Mouse (Mus musculus): ENCODE measurements around the gene Ism1. TPM values are rescaled to one million over a fixed set of nuclear protein-coding genes. Genes with fewer than 3 reads are reported as not detected.

The Ism1 gene
- polyA plus RNA-seq, 1 experiment from 2014 or later: 7.5 TPM

GRCm38 (mm10) chr2:139714206-139714605 is 36.2 kb downstream of the Ism1 start:
- Histone ChIP-seq H3K4me3 (no peak overlapping the region), H3K36me3 (no peaks in the 10 kb centered on the region), H3K4me2 (no peak overlapping the region), H3K9ac (no peak overlapping the region), H3K27ac (no peak overlapping the region), H3K4me1 (no peaks in the 10 kb centered on the region), H3K27me3 (no peaks in the 10 kb centered on the region), H3K9me3 (no peaks in the 10 kb centered on the region)
- no peak for ATAC-seq (ENCODE audit: insufficient number of reproducible peaks, low FRiP score, low TSS enrichment, low read depth)
- 51% methylated on average over 3 of the region's 3 CpGs for WGBS

- WGBS: 71% methylated on average over 1 of the region's 1 CpGs
- Histone ChIP-seq H3K9ac (no peak overlapping the region), H3K4me2 (no peak overlapping the region), H3K36me3 (no peaks in the 10 kb centered on the region), H3K9me3 (no peaks in the 10 kb centered on the region), H3K4me3 (no peak overlapping the region), H3K27me3 (no peaks in the 10 kb centered on the region), H3K4me1 (no peaks in the 10 kb centered on the region), H3K27ac (no peak overlapping the region)
- ATAC-seq (ENCODE audit: insufficient number of reproducible peaks, low FRiP score, low TSS enrichment, low read depth): no peak
Observed at GRCm38 (mm10) chr2:139717772-139718171, 39.8 kb downstream of the Ism1 start.

- H3K27ac ChIP-seq: no peak overlapping the region
- ATAC-seq (ENCODE audit: insufficient number of reproducible peaks, low FRiP score, low TSS enrichment, low read depth): no peak
- H3K9ac ChIP-seq: no peak overlapping the region
- H3K4me3 ChIP-seq: no peak overlapping the region
- H3K4me1 ChIP-seq: 0 out of 2 replicates have a peak, but pooled peaks cover 2% of the 10 kb centered on the region
- H3K36me3 ChIP-seq: no peaks in the 10 kb centered on the region
- no peaks in the 10 kb centered on the region for H3K9me3 ChIP-seq
- 0% methylated on average over 1 of the region's 1 CpGs for WGBS
- H3K4me2 ChIP-seq: no peak overlapping the region
- H3K27me3 ChIP-seq: no peaks in the 10 kb centered on the region
Observed at GRCm38 (mm10) chr2:139722700-139723099, 44.7 kb downstream of the Ism1 start.

- no peak for ATAC-seq (ENCODE audit: insufficient number of reproducible peaks, low FRiP score, low TSS enrichment, low read depth)
- H3K4me1 ChIP-seq: 0 out of 2 replicates have a peak, but pooled peaks cover 2% of the 10 kb centered on the region
- H3K36me3 ChIP-seq: no peaks in the 10 kb centered on the region
- H3K27ac ChIP-seq: no peak overlapping the region
- WGBS: 51% methylated on average over 3 of the region's 3 CpGs
- H3K27me3 ChIP-seq: no peaks in the 10 kb centered on the region
- no peak overlapping the region for H3K9ac ChIP-seq
- H3K4me2 ChIP-seq: no peak overlapping the region
- H3K4me3 ChIP-seq: no peak overlapping the region
- no peaks in the 10 kb centered on the region for H3K9me3 ChIP-seq
Observed at GRCm38 (mm10) chr2:139723304-139723703, 45.3 kb downstream of the Ism1 start.

- H3K4me3 ChIP-seq: no peak overlapping the region
- H3K4me1 ChIP-seq: 0 out of 2 replicates have a peak, but pooled peaks cover 2% of the 10 kb centered on the region
- no peaks in the 10 kb centered on the region for H3K9me3 ChIP-seq
- H3K27ac ChIP-seq: no peak overlapping the region
- no peaks in the 10 kb centered on the region for H3K27me3 ChIP-seq
- no peaks in the 10 kb centered on the region for H3K36me3 ChIP-seq
- H3K9ac ChIP-seq: no peak overlapping the region
- 74% methylated on average over 4 of the region's 4 CpGs for WGBS
- H3K4me2 ChIP-seq: no peak overlapping the region
- no peak for ATAC-seq (ENCODE audit: insufficient number of reproducible peaks, low FRiP score, low TSS enrichment, low read depth)
Observed at GRCm38 (mm10) chr2:139724202-139724838, 46.3 kb downstream of the Ism1 start.

- no peak overlapping the region for H3K27ac ChIP-seq
- no peak overlapping the region for H3K4me2 ChIP-seq
- no peak overlapping the region for H3K4me3 ChIP-seq
- no peaks in the 10 kb centered on the region for H3K36me3 ChIP-seq
- no peak for ATAC-seq (ENCODE audit: insufficient number of reproducible peaks, low FRiP score, low TSS enrichment, low read depth)
- no peak overlapping the region for H3K9ac ChIP-seq
- no peaks in the 10 kb centered on the region for H3K27me3 ChIP-seq
- WGBS: 72% methylated on average over 3 of the region's 3 CpGs
- H3K4me1 ChIP-seq: 0 out of 2 replicates have a peak, but pooled peaks cover 2% of the 10 kb centered on the region
- no peaks in the 10 kb centered on the region for H3K9me3 ChIP-seq
Observed at GRCm38 (mm10) chr2:139725328-139725727, 47.4 kb downstream of the Ism1 start.

- Histone ChIP-seq H3K27me3 (no peaks in the 10 kb centered on the region), H3K4me3 (no peak overlapping the region), H3K9me3 (no peaks in the 10 kb centered on the region), H3K4me1 (0 out of 2 replicates have a peak, but pooled peaks cover 2% of the 10 kb centered on the region), H3K27ac (no peak overlapping the region), H3K4me2 (no peak overlapping the region), H3K36me3 (no peaks in the 10 kb centered on the region), H3K9ac (no peak overlapping the region)
- WGBS: 68% methylated on average over 2 of the region's 2 CpGs
- ATAC-seq (ENCODE audit: insufficient number of reproducible peaks, low FRiP score, low TSS enrichment, low read depth): no peak
Observed at GRCm38 (mm10) chr2:139728060-139728459, 50.1 kb downstream of the Ism1 start.

GRCm38 (mm10) chr2:139729377-139729776 is 51.4 kb downstream of the Ism1 start:
- no peaks in the 10 kb centered on the region for H3K9me3 ChIP-seq
- WGBS: 87% methylated on average over 5 of the region's 5 CpGs
- H3K27me3 ChIP-seq: no peaks in the 10 kb centered on the region
- no peak overlapping the region for H3K4me3 ChIP-seq
- H3K27ac ChIP-seq: no peak overlapping the region
- ATAC-seq (ENCODE audit: insufficient number of reproducible peaks, low FRiP score, low TSS enrichment, low read depth): no peak
- no peak overlapping the region for H3K9ac ChIP-seq
- H3K36me3 ChIP-seq: no peaks in the 10 kb centered on the region
- no peaks in the 10 kb centered on the region for H3K4me1 ChIP-seq
- H3K4me2 ChIP-seq: no peak overlapping the region

GRCm38 (mm10) chr2:139742381-139742780 is 64.4 kb downstream of the Ism1 start:
- 74% methylated on average over 1 of the region's 1 CpGs for WGBS
- Histone ChIP-seq H3K4me1 (no peaks in the 10 kb centered on the region), H3K9ac (no peak overlapping the region), H3K27me3 (no peaks in the 10 kb centered on the region), H3K4me3 (no peak overlapping the region), H3K4me2 (no peak overlapping the region), H3K27ac (no peak overlapping the region), H3K36me3 (peaks cover 8% of the 10 kb centered on the region; the same call in 1 of the 2 replicates), H3K9me3 (no peaks in the 10 kb centered on the region)
- ATAC-seq (ENCODE audit: insufficient number of reproducible peaks, low FRiP score, low TSS enrichment, low read depth): no peak

GRCm38 (mm10) chr2:139757021-139757420 is 79.0 kb downstream of the Ism1 start:
- no peak overlapping the region for H3K4me2 ChIP-seq
- 86% methylated on average over 8 of the region's 8 CpGs for WGBS

GRCm38 (mm10) chr2:139757456-139757855 is 79.5 kb downstream of the Ism1 start:
- H3K36me3 ChIP-seq: peaks cover 17% of the 10 kb centered on the region
- H3K9me3 ChIP-seq: no peaks in the 10 kb centered on the region
- H3K4me2 ChIP-seq: no peak overlapping the region
- no peak overlapping the region for H3K27ac ChIP-seq
- no peaks in the 10 kb centered on the region for H3K4me1 ChIP-seq
- no peak overlapping the region for H3K9ac ChIP-seq
- H3K4me3 ChIP-seq: no peak overlapping the region
- H3K27me3 ChIP-seq: no peaks in the 10 kb centered on the region
- 92% methylated on average over 1 of the region's 1 CpGs for WGBS
- ATAC-seq (ENCODE audit: insufficient number of reproducible peaks, low FRiP score, low TSS enrichment, low read depth): no peak

More at GRCm38 (mm10) chr2:139757021-139757420, 79.0 kb downstream of the Ism1 start:
- Histone ChIP-seq H3K4me3 (no peak overlapping the region), H3K9ac (no peak overlapping the region), H3K27me3 (no peaks in the 10 kb centered on the region), H3K9me3 (no peaks in the 10 kb centered on the region), H3K4me1 (no peaks in the 10 kb centered on the region), H3K27ac (no peak overlapping the region), H3K36me3 (peaks cover 19% of the 10 kb centered on the region)
- no peak for ATAC-seq (ENCODE audit: insufficient number of reproducible peaks, low FRiP score, low TSS enrichment, low read depth)

GRCm38 (mm10) chr2:139764355-139764754 is 86.4 kb downstream of the Ism1 start:
- no peaks in the 10 kb centered on the region for H3K9me3 ChIP-seq
- no peak overlapping the region for H3K4me2 ChIP-seq
- no peaks in the 10 kb centered on the region for H3K27me3 ChIP-seq
- H3K9ac ChIP-seq: no peak overlapping the region
- no peak overlapping the region for H3K27ac ChIP-seq
- H3K36me3 ChIP-seq: no peaks in the 10 kb centered on the region
- no peak overlapping the region for H3K4me3 ChIP-seq
- no peaks in the 10 kb centered on the region; the same call in 1 of the 2 replicates for H3K4me1 ChIP-seq
- 70% methylated on average over 5 of the region's 5 CpGs for whole genome bisulfite sequencing
- no peak for ATAC-seq (ENCODE audit: insufficient number of reproducible peaks, low FRiP score, low TSS enrichment, low read depth)

All from limb, embryonic 15.5 days (tissue).